Mouse (Mus musculus) erythroblast, embryonic 14.5 days (primary cell): ENCODE measurements around the gene Gm10521.

Experiments
- GATA1 ChIP-seq: IDR thresholded peaks from 2 replicates; pipeline ENCODE4 v1.6.1; 2012; ENCODE audit warnings: low read length, inconsistent platforms, mixed read lengths
- TAL1 ChIP-seq: IDR thresholded peaks from 3 replicates; pipeline ENCODE4 v1.6.1; 2012; ENCODE audit warnings: low read length, inconsistent platforms, mixed read lengths

- no peak for TF ChIP-seq GATA1
- no peak for TF ChIP-seq TAL1
Measured at GRCm38 (mm10) chr1:171865467-171865866, 30.0 kb upstream of the Gm10521 start.
